Mouse (Mus musculus): Measurements from ENCODE around the gene Eif2b4. TPM values are rescaled to one million over a fixed set of nuclear protein-coding genes. Genes with fewer than 3 reads are reported as not detected.

The Eif2b4 gene
- 98.6 TPM for polyA plus RNA-seq (2017; shearing (Covaris generic))

GRCm38 (mm10) chr5:31192939-31193630 is at the start of gene Eif2b4, which contains the start of gene Snx17:
Gene Eif2b4 (minus strand): TSS chr5:31193430.
Gene Snx17 (plus strand): TSS chr5:31193227.

GRCm38 (mm10) chr5:31240637-31241521 is 47.6 kb upstream of the Eif2b4 start, which contains the start of the genes Nrbp1 and Gm9970:
Gene Nrbp1 (plus strand): TSS chr5:31240864.
Gene Gm9970 (minus strand): TSS chr5:31241232.

GRCm38 (mm10) chr5:31220448-31221303 is 27.4 kb upstream of the Eif2b4 start, which contains the start of gene Ppm1g:
Gene Ppm1g (minus strand): TSS chr5:31220687.

GRCm38 (mm10) chr5:31201742-31202590 is 8.7 kb upstream of the Eif2b4 start, which contains the start of gene Zfp513:
Gene Zfp513 (minus strand): TSS chr5:31202303.

GRCm38 (mm10) chr5:31179766-31180630 is 13.2 kb downstream of the Eif2b4 start, which contains the start of the genes Gm29609 and Gtf3c2:
Gene Gm29609 (minus strand): TSS chr5:31179911.
Gene Gtf3c2 (minus strand): TSS chr5:31180144.

GRCm38 (mm10) chr5:31154152-31154553 is 39.1 kb downstream of the Eif2b4 start, which contains the start of gene Mpv17:
Gene Mpv17 (minus strand): TSS chr5:31154251.

GRCm38 (mm10) chr5:31138241-31138967 is 54.8 kb downstream of the Eif2b4 start, which contains the start of gene Ucn:
Gene Ucn (minus strand): TSS chr5:31138829.

Other genes with a start within 250 kb of the Eif2b4 start
- 0.21 TPM for gene Cgref1, start 247.8 kb downstream of the Eif2b4 start, polyA plus RNA-seq (2017; shearing (Covaris generic))
- 236 TPM for gene Preb, start 233.1 kb downstream of the Eif2b4 start, polyA plus RNA-seq (2017; shearing (Covaris generic))
- gene Tcf23, start 224.8 kb downstream of the Eif2b4 start, polyA plus RNA-seq (2017; shearing (Covaris generic)): not detected
- gene Atraid, start 145.1 kb downstream of the Eif2b4 start, polyA plus RNA-seq (2017; shearing (Covaris generic)): 94.0 TPM
- gene Slc5a6, start 144.5 kb downstream of the Eif2b4 start, polyA plus RNA-seq (2017; shearing (Covaris generic)): 15.0 TPM
- gene Cad, start 138.7 kb downstream of the Eif2b4 start, polyA plus RNA-seq (2017; shearing (Covaris generic)): 32.5 TPM
- gene Dnajc5g, start 87.1 kb downstream of the Eif2b4 start, polyA plus RNA-seq (2017; shearing (Covaris generic)): not detected
- 0.72 TPM for gene Slc30a3, start 85.2 kb downstream of the Eif2b4 start, polyA plus RNA-seq (2017; shearing (Covaris generic))
- not detected for gene Trim54, start 76.7 kb downstream of the Eif2b4 start, polyA plus RNA-seq (2017; shearing (Covaris generic))
- gene Ucn, start 54.6 kb downstream of the Eif2b4 start, polyA plus RNA-seq (2017; shearing (Covaris generic)): not detected
- gene Mpv17, start 39.2 kb downstream of the Eif2b4 start, polyA plus RNA-seq (2017; shearing (Covaris generic)): 47.9 TPM
- gene Gm29609, start 13.5 kb downstream of the Eif2b4 start, polyA plus RNA-seq (2017; shearing (Covaris generic)): 1.2 TPM
- gene Gtf3c2, start 13.3 kb downstream of the Eif2b4 start, polyA plus RNA-seq (2017; shearing (Covaris generic)): 122 TPM
- 148 TPM for gene Snx17, start 203 bp downstream of the Eif2b4 start, polyA plus RNA-seq (2017; shearing (Covaris generic))
- gene Zfp513, start 8.9 kb upstream of the Eif2b4 start, polyA plus RNA-seq (2017; shearing (Covaris generic)): 37.1 TPM
- 67.4 TPM for gene Ppm1g, start 27.3 kb upstream of the Eif2b4 start, polyA plus RNA-seq (2017; shearing (Covaris generic))
- gene Nrbp1, start 47.4 kb upstream of the Eif2b4 start, polyA plus RNA-seq (2017; shearing (Covaris generic)): 209 TPM
- not detected for gene Gm9970, start 47.8 kb upstream of the Eif2b4 start, polyA plus RNA-seq (2017; shearing (Covaris generic))
- 45.4 TPM for gene Krtcap3, start 58.3 kb upstream of the Eif2b4 start, polyA plus RNA-seq (2017; shearing (Covaris generic))
- gene Ift172, start 97.7 kb upstream of the Eif2b4 start, polyA plus RNA-seq (2017; shearing (Covaris generic)): 10.7 TPM
- gene Fndc4, start 102.7 kb upstream of the Eif2b4 start, polyA plus RNA-seq (2017; shearing (Covaris generic)): not detected
- not detected for gene Gckr, start 104.0 kb upstream of the Eif2b4 start, polyA plus RNA-seq (2017; shearing (Covaris generic))

Data from inflammation-experienced regulatory T-cells, adult 16 weeks (primary cell).